Mouse (Mus musculus) activated CD4-positive, CD25-positive, alpha-beta regulatory T cell, adult 9 weeks (primary cell): Measurements from ENCODE around the gene Pkn1. TPM values are rescaled to one million over a fixed set of nuclear protein-coding genes. Genes with fewer than 3 reads are reported as not detected.

Experiments used
- polyA plus RNA-seq: library from polyadenylated mRNA; unstranded; fragments of 100-300 nt; shearing (Covaris generic); gene quantifications from one replicate; pipeline ENCODE4 v1.2.1, GENCODE M21; 2017

The Pkn1 gene
- polyA plus RNA-seq = 16.0 TPM

GRCm38 (mm10) chr8:83698661-83699453, at the start of gene Pkn1:
TSS of gene Pkn1 (minus strand) at chr8:83699179.

GRCm38 (mm10) chr8:83740976-83741741, 42.2 kb upstream of the Pkn1 start, which contains the start of gene Adgre5:
TSS of gene Adgre5 (minus strand) at chr8:83741326.

DNA sequence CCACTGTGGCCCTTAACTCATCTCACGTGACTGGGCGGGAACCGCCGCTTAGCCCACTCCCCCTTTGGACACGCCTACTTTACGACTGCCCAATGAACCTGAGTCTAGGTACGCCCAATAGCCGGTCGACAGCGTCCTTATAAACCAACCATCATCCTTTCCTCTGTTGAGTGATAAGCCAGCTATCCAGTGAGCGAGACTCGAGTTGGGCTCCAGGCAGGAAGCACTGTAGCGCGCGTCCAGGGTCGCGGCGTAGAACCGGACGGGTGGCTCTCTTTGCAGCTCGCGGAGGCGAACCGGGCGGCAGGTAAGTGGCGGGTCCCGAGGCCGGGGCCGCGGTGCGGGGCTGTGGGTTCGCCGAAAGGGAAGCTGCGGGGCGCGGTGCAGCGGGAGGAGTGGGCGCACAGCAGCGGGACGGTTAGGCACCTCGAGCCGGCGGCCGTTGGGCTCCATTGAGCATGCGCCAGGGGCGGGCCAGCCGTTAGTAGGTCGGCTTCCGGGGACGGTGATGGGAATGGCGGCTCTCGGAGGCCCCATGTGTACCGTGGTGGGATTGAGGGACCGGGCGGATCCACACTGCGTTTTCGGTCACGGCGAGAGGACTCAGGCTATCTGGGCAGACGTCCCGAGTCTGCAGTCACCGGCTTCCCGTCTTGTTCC, 16.2 kb upstream of the Pkn1 start, which contains the start of gene Ddx39:
Gene Ddx39 (plus strand): TSS at position 147 of the 660 bp plus-strand sequence.

GRCm38 (mm10) chr8:83665969-83666865, 32.8 kb downstream of the Pkn1 start, which contains the start of gene Ptger1:
TSS of gene Ptger1 (plus strand) at chr8:83666678.

GRCm38 (mm10) chr8:83652030-83652743, 46.8 kb downstream of the Pkn1 start, which contains the start of gene Gipc1:
TSS of gene Gipc1 (plus strand) at chr8:83652677.

Other genes with a start within 250 kb of the Pkn1 start
- gene Scoc, start 240.8 kb downstream of the Pkn1 start, polyA plus RNA-seq = 27.8 TPM
- gene Olfr370, start 163.4 kb downstream of the Pkn1 start, polyA plus RNA-seq = not detected
- gene Ndufb7, start 132.5 kb downstream of the Pkn1 start, polyA plus RNA-seq = 283 TPM
- 480 TPM for gene Tecr, start 91.2 kb downstream of the Pkn1 start, polyA plus RNA-seq
- gene Dnajb1, start 91.0 kb downstream of the Pkn1 start, polyA plus RNA-seq = 128 TPM
- gene Gipc1, start 46.5 kb downstream of the Pkn1 start, polyA plus RNA-seq = 65.1 TPM
- gene Ptger1, start 32.5 kb downstream of the Pkn1 start, polyA plus RNA-seq = 0.43 TPM
- gene Ddx39, start 16.0 kb upstream of the Pkn1 start, polyA plus RNA-seq = 195 TPM
- gene Adgre5, start 42.1 kb upstream of the Pkn1 start, polyA plus RNA-seq = 524 TPM
- gene Adgrl1, start 200.9 kb upstream of the Pkn1 start, polyA plus RNA-seq = 3.8 TPM